Mouse (Mus musculus): Measurements from ENCODE around the gene Disp2. TPM values are rescaled to one million over a fixed set of nuclear protein-coding genes. Genes with fewer than 3 reads are reported as not detected.

Disp2 gene
- polyA plus RNA-seq, 1 experiment from 2014 or later = 0.60 TPM

GRCm38 (mm10) chr2:118789501-118789900, 10.0 kb downstream of the Disp2 start:
- no peaks in the 10 kb centered on the region for H3K9me3 ChIP-seq (ENCODE audit: control insufficient read depth, low read length)
- H3K27ac ChIP-seq (ENCODE audit: low read depth, low read length) = no peak overlapping the region
- no peak overlapping the region for H3K4me2 ChIP-seq
- H3K27me3 ChIP-seq (replicated peaks; ENCODE audit: control insufficient read depth, insufficient read depth, low read length) = no peaks in the 10 kb centered on the region; the same call in none of the 2 replicates
- no peak overlapping the region for H3K9ac ChIP-seq (ENCODE audit: low read depth, low read length)
- H3K4me3 ChIP-seq (ENCODE audit: low read depth, low read length) = no peak overlapping the region
- peaks cover 12% of the 10 kb centered on the region; the same call in 1 of the 2 replicates for H3K4me1 ChIP-seq (replicated peaks; ENCODE audit: control insufficient read depth, insufficient read depth, low read length)
- no peaks in the 10 kb centered on the region for H3K36me3 ChIP-seq (ENCODE audit: control insufficient read depth, insufficient read depth, low read length)
- DNase-seq (ENCODE audit: low spot score) (no peak), ATAC-seq (replicated peaks; ENCODE audit: low FRiP score) (no peak)
- WGBS = 89% methylated on average over 11 of the region's 11 CpGs

GRCm38 (mm10) chr2:118790221-118790550, 10.7 kb downstream of the Disp2 start:
- H3K36me3 ChIP-seq (ENCODE audit: control insufficient read depth, insufficient read depth, low read length) = no peaks in the 10 kb centered on the region
- H3K4me1 ChIP-seq (replicated peaks; ENCODE audit: control insufficient read depth, insufficient read depth, low read length) = peaks cover 12% of the 10 kb centered on the region; the same call in 1 of the 2 replicates
- no peak overlapping the region for H3K9ac ChIP-seq (ENCODE audit: low read depth, low read length)
- peak overlapping the region; percentile 27; the same call in 1 of the 2 replicates for H3K4me3 ChIP-seq (ENCODE audit: low read depth, low read length)
- no peaks in the 10 kb centered on the region for H3K9me3 ChIP-seq (ENCODE audit: control insufficient read depth, low read length)
- ATAC-seq (replicated peaks; ENCODE audit: low FRiP score) = 0 out of 2 replicates have a peak, but pooled peaks have one; percentile 2
- no peak overlapping the region for H3K27ac ChIP-seq (ENCODE audit: low read depth, low read length)
- no peak for DNase-seq (ENCODE audit: low spot score)
- H3K27me3 ChIP-seq (replicated peaks; ENCODE audit: control insufficient read depth, insufficient read depth, low read length) = no peaks in the 10 kb centered on the region; the same call in none of the 2 replicates
- H3K4me2 ChIP-seq = peak overlapping the region; percentile 55
- WGBS = 56% methylated on average over 12 of the region's 12 CpGs

GRCm38 (mm10) chr2:118790551-118791525, 11.3 kb downstream of the Disp2 start:
- no peak overlapping the region for H3K27ac ChIP-seq (ENCODE audit: low read depth, low read length)
- peak overlapping the region; percentile 27; the same call in 1 of the 2 replicates for H3K4me3 ChIP-seq (ENCODE audit: low read depth, low read length)
- H3K36me3 ChIP-seq (ENCODE audit: control insufficient read depth, insufficient read depth, low read length) = no peaks in the 10 kb centered on the region
- DNase-seq (ENCODE audit: low spot score) (peak; percentile 68), ATAC-seq (replicated peaks; ENCODE audit: low FRiP score) (peak; percentile 44)
- peak overlapping the region; percentile 55 for H3K4me2 ChIP-seq
- H3K9me3 ChIP-seq (ENCODE audit: control insufficient read depth, low read length) = no peaks in the 10 kb centered on the region
- peaks cover 12% of the 10 kb centered on the region; the same call in 1 of the 2 replicates for H3K4me1 ChIP-seq (replicated peaks; ENCODE audit: control insufficient read depth, insufficient read depth, low read length)
- WGBS = 29% methylated on average over 44 of the region's 44 CpGs
- no peaks in the 10 kb centered on the region; the same call in none of the 2 replicates for H3K27me3 ChIP-seq (replicated peaks; ENCODE audit: control insufficient read depth, insufficient read depth, low read length)
- no peak overlapping the region for H3K9ac ChIP-seq (ENCODE audit: low read depth, low read length)

GRCm38 (mm10) chr2:118791591-118792258, 12.2 kb downstream of the Disp2 start:
- Histone ChIP-seq H3K27me3 (replicated peaks; ENCODE audit: control insufficient read depth, insufficient read depth, low read length) (no peaks in the 10 kb centered on the region; the same call in none of the 2 replicates), H3K27ac (ENCODE audit: low read depth, low read length) (no peak overlapping the region)

GRCm38 (mm10) chr2:118792259-118792613, 12.7 kb downstream of the Disp2 start:
- H3K4me1 ChIP-seq (replicated peaks; ENCODE audit: control insufficient read depth, insufficient read depth, low read length) = peaks cover 7% of the 10 kb centered on the region; the same call in 1 of the 2 replicates
- no peak overlapping the region for H3K27ac ChIP-seq (ENCODE audit: low read depth, low read length)
- no peak overlapping the region for H3K9ac ChIP-seq (ENCODE audit: low read depth, low read length)
- H3K4me2 ChIP-seq = no peak overlapping the region
- ATAC-seq (replicated peaks; ENCODE audit: low FRiP score) (no peak), DNase-seq (ENCODE audit: low spot score) (no peak)
- H3K36me3 ChIP-seq (ENCODE audit: control insufficient read depth, insufficient read depth, low read length) = no peaks in the 10 kb centered on the region
- H3K27me3 ChIP-seq (replicated peaks; ENCODE audit: control insufficient read depth, insufficient read depth, low read length) = no peaks in the 10 kb centered on the region; the same call in none of the 2 replicates
- H3K4me3 ChIP-seq (ENCODE audit: low read depth, low read length) = no peak overlapping the region
- no peaks in the 10 kb centered on the region for H3K9me3 ChIP-seq (ENCODE audit: control insufficient read depth, low read length)
- WGBS = 83% methylated on average over 4 of the region's 4 CpGs

More at GRCm38 (mm10) chr2:118791591-118792258, 12.2 kb downstream of the Disp2 start:
- no peaks in the 10 kb centered on the region for H3K36me3 ChIP-seq (ENCODE audit: control insufficient read depth, insufficient read depth, low read length)
- WGBS = 83% methylated on average over 26 of the region's 26 CpGs
- no peak overlapping the region for H3K4me3 ChIP-seq (ENCODE audit: low read depth, low read length)
- ATAC-seq (replicated peaks; ENCODE audit: low FRiP score) (peak; percentile 50), DNase-seq (ENCODE audit: low spot score) (no peak)
- no peak overlapping the region for H3K4me2 ChIP-seq
- peaks cover 10% of the 10 kb centered on the region; the same call in 1 of the 2 replicates for H3K4me1 ChIP-seq (replicated peaks; ENCODE audit: control insufficient read depth, insufficient read depth, low read length)
- no peak overlapping the region for H3K9ac ChIP-seq (ENCODE audit: low read depth, low read length)
- no peaks in the 10 kb centered on the region for H3K9me3 ChIP-seq (ENCODE audit: control insufficient read depth, low read length)

- Histone ChIP-seq H3K27me3 (replicated peaks; ENCODE audit: control insufficient read depth, insufficient read depth, low read length) (no peaks in the 10 kb centered on the region; the same call in none of the 2 replicates), H3K4me3 (ENCODE audit: low read depth, low read length) (no peak overlapping the region), H3K36me3 (ENCODE audit: control insufficient read depth, insufficient read depth, low read length) (no peaks in the 10 kb centered on the region), H3K4me1 (replicated peaks; ENCODE audit: control insufficient read depth, insufficient read depth, low read length) (peaks cover 7% of the 10 kb centered on the region; the same call in 1 of the 2 replicates), H3K9me3 (ENCODE audit: control insufficient read depth, low read length) (no peaks in the 10 kb centered on the region), H3K4me2 (no peak overlapping the region), H3K27ac (ENCODE audit: low read depth, low read length) (no peak overlapping the region), H3K9ac (ENCODE audit: low read depth, low read length) (no peak overlapping the region)
- DNase-seq (ENCODE audit: low spot score) (no peak), ATAC-seq (replicated peaks; ENCODE audit: low FRiP score) (no peak)
- WGBS = 60% methylated on average over 4 of the region's 4 CpGs
Observed at GRCm38 (mm10) chr2:118793636-118794035, 14.1 kb downstream of the Disp2 start.

GRCm38 (mm10) chr2:118802542-118803118, 23.1 kb downstream of the Disp2 start:
- Histone ChIP-seq H3K4me2 (peak overlapping the region; percentile 44), H3K4me1 (replicated peaks; ENCODE audit: control insufficient read depth, insufficient read depth, low read length) (peaks cover 22% of the 10 kb centered on the region), H3K4me3 (ENCODE audit: low read depth, low read length) (peak overlapping the region; percentile 14; the same call in 1 of the 2 replicates), H3K9me3 (ENCODE audit: control insufficient read depth, low read length) (no peaks in the 10 kb centered on the region), H3K27ac (ENCODE audit: low read depth, low read length) (peak overlapping the region; percentile 80), H3K36me3 (ENCODE audit: control insufficient read depth, insufficient read depth, low read length) (no peaks in the 10 kb centered on the region), H3K9ac (ENCODE audit: low read depth, low read length) (no peak overlapping the region), H3K27me3 (replicated peaks; ENCODE audit: control insufficient read depth, insufficient read depth, low read length) (no peaks in the 10 kb centered on the region)
- 47% methylated on average over 4 of the region's 4 CpGs for WGBS
- DNase-seq (ENCODE audit: low spot score) (no peak), ATAC-seq (replicated peaks; ENCODE audit: low FRiP score) (peak; percentile 84)

GRCm38 (mm10) chr2:118804474-118804873, 25.0 kb downstream of the Disp2 start:
- Histone ChIP-seq H3K36me3 (ENCODE audit: control insufficient read depth, insufficient read depth, low read length) (no peaks in the 10 kb centered on the region), H3K4me1 (replicated peaks; ENCODE audit: control insufficient read depth, insufficient read depth, low read length) (peaks cover 22% of the 10 kb centered on the region), H3K9me3 (ENCODE audit: control insufficient read depth, low read length) (no peaks in the 10 kb centered on the region), H3K4me3 (ENCODE audit: low read depth, low read length) (no peak overlapping the region), H3K27me3 (replicated peaks; ENCODE audit: control insufficient read depth, insufficient read depth, low read length) (no peaks in the 10 kb centered on the region), H3K27ac (ENCODE audit: low read depth, low read length) (no peak overlapping the region), H3K9ac (ENCODE audit: low read depth, low read length) (no peak overlapping the region), H3K4me2 (no peak overlapping the region)
- DNase-seq (ENCODE audit: low spot score) (no peak), ATAC-seq (replicated peaks; ENCODE audit: low FRiP score) (no peak)
- 54% methylated on average over 2 of the region's 2 CpGs for WGBS

All from liver, embryonic 11.5 days (tissue).